ENCODE assay signal across 8 mouse cellular contexts in genomic region chr9:106675480-106675879, GRCm38 (mm10). TPM values are rescaled to one million over a fixed set of nuclear protein-coding genes. Genes with fewer than 3 reads are reported as not detected.
DNase-seq lines count a peak whose midpoint lies in the region; ATAC-seq and TF ChIP-seq lines count a peak whose summit lies in the region.

No protein-coding gene starts in this region.

- 1% methylated on average over 1 of the region's 1 CpGs for WGBS in embryonic facial prominence, embryonic 10.5 days
- 0% methylated on average over 1 of the region's 1 CpGs for WGBS in limb, embryonic 12.5 days
- 3% methylated on average over 1 of the region's 1 CpGs for WGBS in midbrain, postnatal 0 days

- no peak overlapping the region for H3K4me3 ChIP-seq in embryonic facial prominence, embryonic 10.5 days
- no peak overlapping the region for H3K4me3 ChIP-seq in limb, embryonic 12.5 days (replicated peaks)
- no peak overlapping the region for H3K4me3 ChIP-seq in midbrain, postnatal 0 days (ENCODE audit: low read depth, low read length)

- DNase-seq in 3134 (ENCODE audit: extremely low read depth, insufficient read length, low spot score): peak; percentile 47
- DNase-seq in adrenal gland, postnatal 10 days: peak; percentile 89
- DNase-seq in embryonic facial prominence, embryonic 10.5 days (ENCODE audit: low spot score): peak; percentile 78
- peak; percentile 77 to 90 for DNase-seq in heart, adult 18-20 months
- DNase-seq in kidney, adult 9 months: peak; percentile 90
- DNase-seq in midbrain, postnatal 0 days (ENCODE audit: low spot score): peak; percentile 83
- DNase-seq in spleen, postnatal 10 days (ENCODE audit: low spot score in 2 of 2): peak; percentile 70 to 80

- peak; percentile 66; the same call in 1 of the 2 replicates for ATAC-seq in limb, embryonic 12.5 days (ENCODE audit: insufficient number of reproducible peaks, insufficient read depth, low FRiP score, low TSS enrichment, low read depth)
- peak; percentile 68; the same call in 1 of the 2 replicates for ATAC-seq in midbrain, postnatal 0 days (ENCODE audit: low FRiP score)

- no peaks in the 10 kb centered on the region for H3K4me1 ChIP-seq in embryonic facial prominence, embryonic 10.5 days
- no peaks in the 10 kb centered on the region for H3K4me1 ChIP-seq in limb, embryonic 12.5 days (replicated peaks)
- no peaks in the 10 kb centered on the region for H3K4me1 ChIP-seq in midbrain, postnatal 0 days (ENCODE audit: insufficient read depth, low read length)

- peak; percentile 97 for TF ChIP-seq CTCF in midbrain, postnatal 0 days (IDR thresholded peaks at IDR 0.05)

- no peaks in the 10 kb centered on the region for H3K27me3 ChIP-seq in embryonic facial prominence, embryonic 10.5 days (replicated peaks; ENCODE audit: low read depth, poor library complexity, severe bottlenecking)
- no peaks in the 10 kb centered on the region for H3K27me3 ChIP-seq in limb, embryonic 12.5 days
- H3K27me3 ChIP-seq in midbrain, postnatal 0 days (ENCODE audit: insufficient read depth, low read length): no peaks in the 10 kb centered on the region

- H3K9me3 ChIP-seq in embryonic facial prominence, embryonic 10.5 days: no peaks in the 10 kb centered on the region
- H3K9me3 ChIP-seq in limb, embryonic 12.5 days: no peaks in the 10 kb centered on the region
- no peaks in the 10 kb centered on the region for H3K9me3 ChIP-seq in midbrain, postnatal 0 days (ENCODE audit: low read length)

- H3K9ac ChIP-seq in limb, embryonic 12.5 days (replicated peaks): no peak overlapping the region
- no peak overlapping the region for H3K9ac ChIP-seq in midbrain, postnatal 0 days (replicated peaks; ENCODE audit: low read length, poor library complexity, severe bottlenecking)

- H3K4me2 ChIP-seq in limb, embryonic 12.5 days: no peak overlapping the region
- H3K4me2 ChIP-seq in midbrain, postnatal 0 days (ENCODE audit: low read depth, low read length, poor library complexity, severe bottlenecking): no peak overlapping the region

- H3K27ac ChIP-seq in embryonic facial prominence, embryonic 10.5 days (replicated peaks): no peak overlapping the region
- no peak overlapping the region for H3K27ac ChIP-seq in limb, embryonic 12.5 days
- H3K27ac ChIP-seq in midbrain, postnatal 0 days (ENCODE audit: low read depth, low read length): no peak overlapping the region

- peaks cover 57% of the 10 kb centered on the region for H3K36me3 ChIP-seq in embryonic facial prominence, embryonic 10.5 days (replicated peaks)
- H3K36me3 ChIP-seq in limb, embryonic 12.5 days: peaks cover 71% of the 10 kb centered on the region
- H3K36me3 ChIP-seq in midbrain, postnatal 0 days (ENCODE audit: insufficient read depth, low read length): peaks cover 51% of the 10 kb centered on the region

RNA-seq across cellular contexts. Expression of gene Tex264, which starts 10.2 kb away (rescaled TPM):
- 10 to 100 TPM; 76.4 to 79.0 TPM for total RNA-seq in adrenal gland, postnatal 10 days (2021)
- polyA plus RNA-seq in embryonic facial prominence, embryonic 10.5 days (2016; fragmentation: Nextera tagmentation; extraction: Ambion mirVana): 27.4 and 28.7 TPM in 2 replicates
- 10 to 100 TPM; 42.2 to 45.6 TPM for total RNA-seq in heart, adult 18-20 months (2021)
- 36.8 and 37.6 TPM in 2 replicates for polyA plus RNA-seq in limb, embryonic 12.5 days (2016; fragmentation: Nextera tagmentation; extraction: Ambion mirVana)
- 74.9 and 82.7 TPM in 2 replicates for total RNA-seq in midbrain, postnatal 0 days (2014; rRNA removed)
- 87.4 and 101 TPM in 2 replicates for polyA plus RNA-seq in midbrain, postnatal 0 days (2015; fragmentation: Nextera tagmentation; extraction: Ambion mirVana)

RNA-seq across cellular contexts. Expression of gene Grm2, which starts 19.6 kb away (rescaled TPM):
- total RNA-seq in adrenal gland, postnatal 10 days (2021): not detected
- 5.8 and 8.3 TPM in 2 replicates for polyA plus RNA-seq in embryonic facial prominence, embryonic 10.5 days (2016; fragmentation: Nextera tagmentation; extraction: Ambion mirVana)
- not detected for total RNA-seq in heart, adult 18-20 months (2021)
- not detected in 2 replicates for polyA plus RNA-seq in limb, embryonic 12.5 days (2016; fragmentation: Nextera tagmentation; extraction: Ambion mirVana)
- total RNA-seq in midbrain, postnatal 0 days (2014; rRNA removed): 22.1 and 23.0 TPM in 2 replicates
- polyA plus RNA-seq in midbrain, postnatal 0 days (2015; fragmentation: Nextera tagmentation; extraction: Ambion mirVana): 24.2 and 24.7 TPM in 2 replicates

RNA-seq across cellular contexts. Expression of gene Iqcf6, which starts 49.1 kb away (rescaled TPM):
- not detected for total RNA-seq in adrenal gland, postnatal 10 days (2021)
- not detected in 2 replicates for polyA plus RNA-seq in embryonic facial prominence, embryonic 10.5 days (2016; fragmentation: Nextera tagmentation; extraction: Ambion mirVana)
- not detected for total RNA-seq in heart, adult 18-20 months (2021)
- not detected in 2 replicates for polyA plus RNA-seq in limb, embryonic 12.5 days (2016; fragmentation: Nextera tagmentation; extraction: Ambion mirVana)
- total RNA-seq in midbrain, postnatal 0 days (2014; rRNA removed): not detected in 2 replicates
- not detected in 2 replicates for polyA plus RNA-seq in midbrain, postnatal 0 days (2015; fragmentation: Nextera tagmentation; extraction: Ambion mirVana)

Comparison
In these comparisons a context has a peak if more than half of its experiments do, and no peak if none do; other contexts are left out.
1. RNA of gene Grm2, which starts 19.6 kb away (total RNA-seq): 22.1 to 23.0 TPM in midbrain, postnatal 0 days; not detected in adrenal gland, postnatal 10 days and not detected in heart, adult 18-20 months; every median in the first group is over 10 times any median in the second.
2. Peak in every context shown above with its lines, with median percentiles within 50 percentile points of each other: DNase-seq.